Mouse (Mus musculus): ENCODE results near the gene Sec22b.

- TF ChIP-seq CTCF (IDR thresholded peaks at IDR 0.05; ENCODE audit: low read depth, low read length) (no peak), EP300 (IDR thresholded peaks at IDR 0.05; ENCODE audit: insufficient read depth, low read depth, low read length) (no peak)
Measured at GRCm38 (mm10) chr3:97941440-97942259, 40.7 kb downstream of the Sec22b start.

Data from ES-Bruce4 (cell line).